Comparison of ENCODE assay signal across 20 mouse cellular contexts in the genomic region with DNA sequence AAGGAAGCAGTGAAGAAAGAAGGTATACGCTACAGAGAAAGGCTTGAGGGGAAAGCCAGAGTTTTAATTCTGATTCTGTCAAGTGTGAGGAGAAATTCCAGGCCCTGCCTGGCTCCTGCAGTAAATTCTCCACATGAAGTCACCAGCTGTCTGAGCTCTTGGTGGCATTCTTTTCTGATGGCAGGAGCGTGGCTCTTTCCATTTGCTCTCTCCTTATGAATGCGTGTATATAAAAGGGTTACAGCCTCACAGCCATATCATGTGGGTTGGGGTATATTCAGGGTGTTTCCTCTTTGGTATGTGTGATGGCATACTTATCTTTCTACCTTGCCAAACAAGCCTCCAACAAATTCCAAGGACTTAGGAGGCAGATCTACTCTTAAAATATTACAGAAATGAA. TPM values are rescaled to one million over a fixed set of nuclear protein-coding genes. Genes with fewer than 3 reads are reported as not detected.
"Had no signal": no experiment of that assay in that cellular context is flagged by ENCODE, and none has a peak within 500 bp of the region (broad histone marks: within the 10 kb centered on the region; RNA-seq: fewer than 3 reads in every experiment).

No protein-coding gene starts in this region.

- H3K9me3 ChIP-seq: limb, embryonic 12.5 days; liver, embryonic 12.5 days; liver, embryonic 15.5 days; lung, embryonic 15.5 days; megakaryocyte, embryonic 14.5 days; midbrain, embryonic 10.5 days; midbrain, embryonic 13.5 days had no signal

- H3K27me3 ChIP-seq: limb, embryonic 12.5 days; liver, embryonic 12.5 days; liver, embryonic 15.5 days; lung, embryonic 15.5 days; megakaryocyte, embryonic 14.5 days; midbrain, embryonic 13.5 days had no signal

- ATAC-seq: liver, embryonic 12.5 days; midbrain, embryonic 13.5 days; midbrain, embryonic 16.5 days had no signal

- DNase-seq: kidney, adult 18-20 months; kidney, adult 9 months; kidney, postnatal 14 days; kidney, postnatal 4 days; liver; lung, adult 18-20 months; lung, postnatal 10 days; lung, postnatal 36 days; thymus, adult 2 months; thymus, postnatal 14 days; thymus, postnatal 4 days had no signal

- H3K4me3 ChIP-seq: limb, embryonic 12.5 days; liver, embryonic 12.5 days; liver, embryonic 15.5 days; lung, embryonic 15.5 days; megakaryocyte, embryonic 14.5 days; midbrain, embryonic 10.5 days; midbrain, embryonic 13.5 days had no signal

- H3K27ac ChIP-seq: limb, embryonic 12.5 days; liver, embryonic 12.5 days; liver, embryonic 15.5 days; lung, embryonic 15.5 days; midbrain, embryonic 10.5 days; midbrain, embryonic 13.5 days had no signal

- H3K4me1 ChIP-seq: limb, embryonic 12.5 days; liver, embryonic 12.5 days; liver, embryonic 15.5 days; lung, embryonic 15.5 days; midbrain, embryonic 10.5 days; midbrain, embryonic 13.5 days had no signal

- H3K9ac ChIP-seq: limb, embryonic 12.5 days; liver, embryonic 12.5 days; liver, embryonic 15.5 days; lung, embryonic 15.5 days; midbrain, embryonic 13.5 days had no signal

- H3K4me2 ChIP-seq: limb, embryonic 12.5 days; liver, embryonic 12.5 days; liver, embryonic 15.5 days; lung, embryonic 15.5 days; midbrain, embryonic 13.5 days had no signal

RNA-seq across cellular contexts. Expression of gene Myh3, which starts 15.4 kb away (rescaled TPM):
- polyA plus RNA-seq: spleen, adult 2 months had no signal
